Mouse (Mus musculus): ENCODE results near the gene Idh3g. TPM values are rescaled to one million over a fixed set of nuclear protein-coding genes. Genes with fewer than 3 reads are reported as not detected.
"Not testable (repeated sequence)": the region's sequence is repeated elsewhere in the genome, so short reads cannot be mapped to it uniquely, and the experiment has no call there.

Idh3g gene
- polyA plus RNA-seq, 1 experiment from 2014 or later: 130 TPM

DNA sequence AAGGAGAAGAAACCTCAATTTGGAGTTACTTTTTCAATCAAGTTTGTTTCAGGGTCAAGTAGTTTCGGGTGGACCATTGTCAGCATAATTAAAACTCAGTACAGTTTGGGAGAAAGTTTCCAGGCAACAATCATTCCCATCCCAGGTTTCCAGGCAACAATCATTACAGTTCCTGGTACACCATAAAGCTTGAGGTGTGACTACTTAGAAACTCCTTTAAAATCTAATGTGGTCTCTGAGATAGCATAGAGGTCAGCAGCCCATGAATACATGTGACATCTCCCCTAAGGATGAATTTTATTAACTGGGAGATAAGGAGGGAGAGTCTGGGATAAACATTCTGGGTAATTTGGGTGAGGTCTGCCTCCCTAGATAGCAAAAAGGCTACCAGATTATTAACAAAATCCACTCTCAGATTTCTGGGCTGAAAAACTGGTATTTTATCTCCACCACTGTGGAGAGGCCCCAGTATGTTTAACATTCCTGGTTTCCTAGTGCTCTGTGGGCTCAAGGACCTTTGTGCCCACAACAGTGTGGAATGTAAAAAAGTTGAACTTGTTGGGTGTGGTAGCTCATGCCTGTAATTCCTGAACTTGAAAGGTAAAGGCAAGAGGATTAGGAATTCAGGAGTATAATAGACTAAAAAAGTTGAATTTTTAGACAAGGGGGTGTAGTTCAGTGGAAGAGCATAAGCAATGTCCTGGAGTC, 41.8 kb downstream of the Idh3g start:
- WGBS: 65% methylated on average over 1 of the region's 1 CpGs
- no peak for TF ChIP-seq EP300 (optimal IDR thresholded peaks at IDR 0.05)
- TF ChIP-seq CTCF (IDR thresholded peaks at IDR 0.05; ENCODE audit: low read depth): no peak
- no peaks in the 10 kb centered on the region for H3K4me1 ChIP-seq (replicated peaks; ENCODE audit: control insufficient read depth, insufficient read depth)
- DNase-seq (ENCODE audit: low spot score) (no peak), ATAC-seq (ENCODE audit: low FRiP score, low TSS enrichment) (peak; percentile 49; the same call in 1 of the 2 replicates)
- H3K27ac ChIP-seq (replicated peaks): no peak overlapping the region
- H3K9ac ChIP-seq (ENCODE audit: low read length): no peak overlapping the region
- H3K9me3 ChIP-seq (ENCODE audit: control insufficient read depth, low read length): no peaks in the 10 kb centered on the region
- no peak overlapping the region for H3K4me2 ChIP-seq (replicated peaks; ENCODE audit: low read depth)
- H3K27me3 ChIP-seq (ENCODE audit: control insufficient read depth, insufficient read depth, low read length): no peaks in the 10 kb centered on the region
- H3K36me3 ChIP-seq (ENCODE audit: control insufficient read depth, insufficient read depth, low read length): no peaks in the 10 kb centered on the region
- H3K4me3 ChIP-seq (ENCODE audit: low read depth, low read length): no peak overlapping the region

DNA sequence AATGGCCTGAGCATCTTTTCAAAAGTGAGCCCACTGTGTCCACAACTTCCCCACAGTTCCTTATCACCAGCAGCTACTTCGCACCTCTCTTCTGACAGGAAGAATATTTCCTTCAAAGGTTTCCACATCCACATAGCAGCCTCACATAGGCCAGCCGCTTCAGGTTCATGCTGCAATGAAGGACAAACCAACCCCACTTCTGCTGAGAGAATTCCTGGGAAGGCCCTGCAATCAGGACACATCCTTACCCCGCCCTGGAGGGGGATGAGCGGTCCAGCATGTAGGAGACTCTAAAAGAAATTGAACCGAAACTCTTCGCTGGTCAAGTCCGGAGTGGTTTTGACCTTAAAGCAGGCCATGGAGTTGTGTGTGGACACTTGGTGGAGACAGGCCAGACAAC, 46.9 kb downstream of the Idh3g start:
- WGBS: 93% methylated on average over 7 of the region's 7 CpGs
- H3K4me1 ChIP-seq (replicated peaks; ENCODE audit: control insufficient read depth, insufficient read depth); DNase-seq (ENCODE audit: low spot score): not testable (repeated sequence)

DNA sequence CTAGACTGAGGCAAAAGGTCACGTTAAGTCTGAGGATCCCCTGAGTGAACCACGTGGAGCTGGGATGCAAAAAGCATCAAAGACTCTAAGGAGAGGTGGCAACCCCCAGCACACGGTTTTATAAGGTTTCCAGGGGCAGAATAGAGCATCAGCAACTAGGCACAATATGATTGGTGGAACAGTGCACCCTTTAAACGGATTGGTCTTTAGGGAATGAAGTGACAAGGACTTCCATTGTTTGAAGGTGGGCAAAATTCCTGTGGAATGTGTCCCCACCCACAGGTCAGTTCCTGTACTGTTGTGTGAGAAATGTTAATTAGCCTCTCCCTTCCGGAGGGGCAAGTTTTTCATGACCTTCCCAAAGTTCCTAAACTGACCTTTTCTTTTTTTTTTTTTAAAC, 47.5 kb downstream of the Idh3g start:
- Histone ChIP-seq H3K27ac (replicated peaks) (no peak overlapping the region), H3K27me3 (ENCODE audit: control insufficient read depth, insufficient read depth, low read length) (no peaks in the 10 kb centered on the region), H3K9me3 (ENCODE audit: control insufficient read depth, low read length) (no peaks in the 10 kb centered on the region), H3K9ac (ENCODE audit: low read length) (no peak overlapping the region), H3K36me3 (ENCODE audit: control insufficient read depth, insufficient read depth, low read length) (no peaks in the 10 kb centered on the region), H3K4me2 (replicated peaks; ENCODE audit: low read depth) (no peak overlapping the region), H3K4me1 (replicated peaks; ENCODE audit: control insufficient read depth, insufficient read depth) (no peaks in the 10 kb centered on the region), H3K4me3 (ENCODE audit: low read depth, low read length) (no peak overlapping the region)
- TF ChIP-seq EP300 (optimal IDR thresholded peaks at IDR 0.05) (no peak), CTCF (IDR thresholded peaks at IDR 0.05; ENCODE audit: low read depth) (no peak)
- DNase-seq (ENCODE audit: low spot score): no peak
- 43% methylated on average over 5 of the region's 5 CpGs for WGBS
- ATAC-seq (ENCODE audit: low FRiP score, low TSS enrichment): no peak

More for the DNA sequence above, 46.9 kb downstream of the Idh3g start:
- not testable (repeated sequence) for ATAC-seq (ENCODE audit: low FRiP score, low TSS enrichment); H3K4me3 ChIP-seq (ENCODE audit: low read depth, low read length); H3K36me3 ChIP-seq (ENCODE audit: control insufficient read depth, insufficient read depth, low read length); H3K27me3 ChIP-seq (ENCODE audit: control insufficient read depth, insufficient read depth, low read length); H3K27ac ChIP-seq (replicated peaks); H3K9me3 ChIP-seq (ENCODE audit: control insufficient read depth, low read length); H3K4me2 ChIP-seq (replicated peaks; ENCODE audit: low read depth); H3K9ac ChIP-seq (ENCODE audit: low read length)

DNA sequence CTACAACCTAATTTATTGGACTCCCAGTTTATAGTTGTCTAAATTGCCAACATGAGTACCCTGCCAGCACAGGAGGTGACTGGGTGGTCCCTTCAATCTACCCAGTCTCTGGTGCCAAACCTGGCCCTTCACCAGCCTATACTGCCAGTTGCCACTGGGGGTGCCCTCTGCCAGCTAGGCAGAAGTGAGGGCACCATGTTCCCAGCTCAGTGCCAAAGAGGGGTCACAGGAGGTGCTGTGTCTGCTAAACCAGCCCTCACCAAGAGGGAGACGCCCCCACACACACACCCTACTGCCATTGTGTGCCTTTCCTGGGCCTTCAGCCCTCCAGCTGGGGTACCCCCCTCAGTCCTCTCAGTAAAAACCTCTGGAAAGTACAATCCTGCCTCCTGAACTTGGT, 48.5 kb downstream of the Idh3g start:
- Histone ChIP-seq H3K27me3 (ENCODE audit: control insufficient read depth, insufficient read depth, low read length) (no peaks in the 10 kb centered on the region), H3K27ac (replicated peaks) (no peak overlapping the region), H3K9ac (ENCODE audit: low read length) (no peak overlapping the region), H3K36me3 (ENCODE audit: control insufficient read depth, insufficient read depth, low read length) (no peaks in the 10 kb centered on the region), H3K4me2 (replicated peaks; ENCODE audit: low read depth) (no peak overlapping the region), H3K4me3 (ENCODE audit: low read depth, low read length) (no peak overlapping the region), H3K4me1 (replicated peaks; ENCODE audit: control insufficient read depth, insufficient read depth) (no peaks in the 10 kb centered on the region), H3K9me3 (ENCODE audit: control insufficient read depth, low read length) (no peaks in the 10 kb centered on the region)
- 29% methylated on average over 1 of the region's 1 CpGs for WGBS
- DNase-seq (ENCODE audit: low spot score): no peak
- ATAC-seq (ENCODE audit: low FRiP score, low TSS enrichment): no peak
- TF ChIP-seq CTCF (IDR thresholded peaks at IDR 0.05; ENCODE audit: low read depth): peak; percentile 40
- no peak for TF ChIP-seq EP300 (optimal IDR thresholded peaks at IDR 0.05)

DNA sequence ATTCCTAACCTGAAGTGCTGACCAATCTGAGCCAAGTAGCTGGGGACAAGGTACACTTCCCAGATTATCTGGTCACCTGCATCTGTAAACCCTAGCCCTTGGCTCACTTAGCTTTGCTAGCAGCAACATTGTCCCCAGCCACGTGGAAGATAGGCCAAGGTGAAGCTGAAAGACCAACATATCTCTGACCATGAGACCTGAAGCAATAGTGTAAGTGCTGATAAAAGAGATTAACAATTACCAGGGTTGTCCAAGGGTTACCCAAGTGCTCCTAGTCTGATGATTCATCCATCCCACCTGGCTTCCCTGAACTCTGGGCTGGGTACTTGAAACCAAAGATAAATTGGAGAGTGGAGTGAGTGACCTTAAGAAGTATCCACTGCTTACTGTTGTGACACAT, 55.8 kb downstream of the Idh3g start:
- DNase-seq (ENCODE audit: low spot score): no peak
- Histone ChIP-seq H3K9me3 (ENCODE audit: control insufficient read depth, low read length) (no peaks in the 10 kb centered on the region), H3K27me3 (ENCODE audit: control insufficient read depth, insufficient read depth, low read length) (no peaks in the 10 kb centered on the region), H3K27ac (replicated peaks) (no peak overlapping the region), H3K36me3 (ENCODE audit: control insufficient read depth, insufficient read depth, low read length) (no peaks in the 10 kb centered on the region), H3K9ac (ENCODE audit: low read length) (no peak overlapping the region), H3K4me3 (ENCODE audit: low read depth, low read length) (no peak overlapping the region), H3K4me1 (replicated peaks; ENCODE audit: control insufficient read depth, insufficient read depth) (no peaks in the 10 kb centered on the region), H3K4me2 (replicated peaks; ENCODE audit: low read depth) (no peak overlapping the region)
- no peak for ATAC-seq (ENCODE audit: low FRiP score, low TSS enrichment)
- 59% methylated on average over 1 of the region's 1 CpGs for WGBS
- TF ChIP-seq CTCF (IDR thresholded peaks at IDR 0.05; ENCODE audit: low read depth) (no peak), EP300 (optimal IDR thresholded peaks at IDR 0.05) (no peak)

Other genes with a start within 250 kb of the Idh3g start
- gene Dusp9, start 147.5 kb downstream of the Idh3g start, polyA plus RNA-seq (2015; fragmentation: Nextera tagmentation; extraction: Ambion mirVana): 8.2 and 8.9 TPM in 2 replicates
- 19.3 and 24.5 TPM in 2 replicates for gene Pnck, start 126.8 kb downstream of the Idh3g start, polyA plus RNA-seq (2015; fragmentation: Nextera tagmentation; extraction: Ambion mirVana)
- gene Slc6a8, start 113.7 kb downstream of the Idh3g start, polyA plus RNA-seq (2015; fragmentation: Nextera tagmentation; extraction: Ambion mirVana): 7.5 and 9.2 TPM in 2 replicates
- gene Bcap31, start 70.7 kb downstream of the Idh3g start, polyA plus RNA-seq (2015; fragmentation: Nextera tagmentation; extraction: Ambion mirVana): 270 and 283 TPM in 2 replicates
- gene Abcd1, start 70.3 kb downstream of the Idh3g start, polyA plus RNA-seq (2015; fragmentation: Nextera tagmentation; extraction: Ambion mirVana): 9.3 and 9.4 TPM in 2 replicates
- gene Plxnb3, start 29.8 kb downstream of the Idh3g start, polyA plus RNA-seq (2015; fragmentation: Nextera tagmentation; extraction: Ambion mirVana): 0.30 and 0.36 TPM in 2 replicates
- gene Srpk3, start 12.5 kb downstream of the Idh3g start, polyA plus RNA-seq (2015; fragmentation: Nextera tagmentation; extraction: Ambion mirVana): 2.2 and 2.6 TPM in 2 replicates
- 372 and 400 TPM in 2 replicates for gene Ssr4, start 131 bp upstream of the Idh3g start, polyA plus RNA-seq (2015; fragmentation: Nextera tagmentation; extraction: Ambion mirVana)
- 0.27 and 0.38 TPM in 2 replicates for gene Pdzd4, start 38.1 kb upstream of the Idh3g start, polyA plus RNA-seq (2015; fragmentation: Nextera tagmentation; extraction: Ambion mirVana)
- gene Avpr2, start 105.2 kb upstream of the Idh3g start, polyA plus RNA-seq (2015; fragmentation: Nextera tagmentation; extraction: Ambion mirVana): 0.42 and 0.67 TPM in 2 replicates
- gene L1cam, start 109.2 kb upstream of the Idh3g start, polyA plus RNA-seq (2015; fragmentation: Nextera tagmentation; extraction: Ambion mirVana): 3.9 and 5.8 TPM in 2 replicates
- 1.2 TPM in 2 replicates for gene Arhgap4, start 135.0 kb upstream of the Idh3g start, polyA plus RNA-seq (2015; fragmentation: Nextera tagmentation; extraction: Ambion mirVana)
- 82.6 and 88.2 TPM in 2 replicates for gene Naa10, start 135.0 kb upstream of the Idh3g start, polyA plus RNA-seq (2015; fragmentation: Nextera tagmentation; extraction: Ambion mirVana)
- gene Renbp, start 144.0 kb upstream of the Idh3g start, polyA plus RNA-seq (2015; fragmentation: Nextera tagmentation; extraction: Ambion mirVana): 19.2 and 19.7 TPM in 2 replicates
- gene Hcfc1, start 179.5 kb upstream of the Idh3g start, polyA plus RNA-seq (2015; fragmentation: Nextera tagmentation; extraction: Ambion mirVana): 16.1 and 16.5 TPM in 2 replicates
- gene Irak1, start 237.0 kb upstream of the Idh3g start, polyA plus RNA-seq (2015; fragmentation: Nextera tagmentation; extraction: Ambion mirVana): 37.6 and 39.5 TPM in 2 replicates